9 mouse cellular contexts compared by ENCODE assay signal in genomic region chr7:24459843-24460242, GRCm38 (mm10). TPM values are rescaled to one million over a fixed set of nuclear protein-coding genes. Genes with fewer than 3 reads are reported as not detected.
A peak's percentile ranks its signal among the peaks of the same experiment; 100 is the strongest.
DNase-seq lines count a peak whose midpoint lies in the region; ATAC-seq and TF ChIP-seq lines count a peak whose summit lies in the region.
"Had no signal": no experiment of that assay in that cellular context is flagged by ENCODE, and none has a peak within 500 bp of the region (broad histone marks: within the 10 kb centered on the region; RNA-seq: fewer than 3 reads in every experiment).

No protein-coding gene starts in this region.

- DNase-seq in liver, result no peak
- peak; percentile 43 for DNase-seq in gastrocnemius, postnatal 25 days
- DNase-seq in liver, postnatal 0 days, result peak; percentile 63
- DNase-seq in cerebellum, postnatal 10 days, result no peak
- no peak for DNase-seq in thymus, postnatal 0 days (ENCODE audit: low spot score)

- ATAC-seq in liver, embryonic 12.5 days, result peak; percentile 30; the same call in 1 of the 2 replicates
- ATAC-seq in liver, postnatal 0 days, result peak; percentile 81
- peak; percentile 71 for ATAC-seq in stomach, embryonic 15.5 days (ENCODE audit: insufficient read depth, low FRiP score, low read depth)

- peaks cover 27% of the 10 kb centered on the region for H3K4me1 ChIP-seq in liver, embryonic 12.5 days
- H3K4me1 ChIP-seq in liver, postnatal 0 days (ENCODE audit: insufficient read depth), result peaks cover 9% of the 10 kb centered on the region
- H3K4me1 ChIP-seq in stomach, embryonic 15.5 days, result peaks cover 27% of the 10 kb centered on the region

- no peak for TF ChIP-seq CTCF in liver, postnatal 0 days (IDR thresholded peaks at IDR 0.05; ENCODE audit: low read depth)

- no peaks in the 10 kb centered on the region for H3K9me3 ChIP-seq in liver, embryonic 12.5 days (replicated peaks)
- no peaks in the 10 kb centered on the region for H3K9me3 ChIP-seq in liver, postnatal 0 days (ENCODE audit: low read length)
- H3K9me3 ChIP-seq in stomach, embryonic 15.5 days, result no peaks in the 10 kb centered on the region

- no peak for TF ChIP-seq EP300 in liver, postnatal 0 days (IDR thresholded peaks at IDR 0.05; ENCODE audit: low read depth)

- H3K4me3 ChIP-seq in liver, embryonic 12.5 days, result no peak overlapping the region
- H3K4me3 ChIP-seq in liver, postnatal 0 days (ENCODE audit: low read depth, low read length), result no peak overlapping the region
- no peak overlapping the region for H3K4me3 ChIP-seq in stomach, embryonic 15.5 days (replicated peaks)

- no peaks in the 10 kb centered on the region for H3K36me3 ChIP-seq in liver, embryonic 12.5 days
- H3K36me3 ChIP-seq in liver, postnatal 0 days (replicated peaks; ENCODE audit: insufficient read depth, low read length), result no peaks in the 10 kb centered on the region
- H3K36me3 ChIP-seq in stomach, embryonic 15.5 days, result no peaks in the 10 kb centered on the region

- 58% methylated on average over 3 of the region's 3 CpGs for WGBS in liver, embryonic 12.5 days (ENCODE audit: insufficient replicate concordance)
- 43% methylated on average over 3 of the region's 3 CpGs for WGBS in liver, postnatal 0 days (ENCODE audit: insufficient replicate concordance)
- WGBS in stomach, embryonic 15.5 days, result 52% methylated on average over 3 of the region's 3 CpGs

- no peak overlapping the region for H3K4me2 ChIP-seq in liver, embryonic 12.5 days
- H3K4me2 ChIP-seq in liver, postnatal 0 days (ENCODE audit: low read depth, low read length), result 0 out of 2 replicates have a peak overlapping the region, but pooled peaks have one; percentile 20
- no peak overlapping the region for H3K4me2 ChIP-seq in stomach, embryonic 15.5 days

- H3K27ac ChIP-seq in liver, embryonic 12.5 days, result no peak overlapping the region
- peak overlapping the region; percentile 74 for H3K27ac ChIP-seq in liver, postnatal 0 days (ENCODE audit: low read depth)
- peak overlapping the region; percentile 74 for H3K27ac ChIP-seq in stomach, embryonic 15.5 days

- H3K9ac ChIP-seq in liver, embryonic 12.5 days, result no peak overlapping the region
- H3K9ac ChIP-seq in liver, postnatal 0 days (replicated peaks), result no peak overlapping the region
- no peak overlapping the region for H3K9ac ChIP-seq in stomach, embryonic 15.5 days

- H3K27me3 ChIP-seq in liver, embryonic 12.5 days (replicated peaks), result peaks cover 48% of the 10 kb centered on the region
- no peaks in the 10 kb centered on the region for H3K27me3 ChIP-seq in liver, postnatal 0 days (ENCODE audit: insufficient read depth, low read length)
- no peaks in the 10 kb centered on the region for H3K27me3 ChIP-seq in stomach, embryonic 15.5 days (replicated peaks)

RNA-seq across cellular contexts. Expression of gene Plaur, which starts 2.4 kb away (rescaled TPM):
- 2.6 and 2.8 TPM in 2 replicates for polyA plus RNA-seq in liver, embryonic 12.5 days (2016; fragmentation: Nextera tagmentation; extraction: Ambion mirVana)
- under 1 TPM in 1 of 2 experiments, not detected in 1; 0.75 TPM for total RNA-seq in gastrocnemius, postnatal 25 days (2021)
- polyA plus RNA-seq in liver, postnatal 0 days (2015; fragmentation: Nextera tagmentation; extraction: Ambion mirVana), result 9.3 and 10.8 TPM in 2 replicates
- 12.1 and 12.3 TPM in 2 replicates for polyA plus RNA-seq in stomach, embryonic 15.5 days (2015; fragmentation: Nextera tagmentation; extraction: Ambion mirVana)
- polyA plus RNA-seq in thymus, postnatal 0 days (2015; fragmentation: Nextera tagmentation; extraction: Ambion mirVana), result 3.0 and 3.4 TPM in 2 replicates

RNA-seq across cellular contexts. Expression of gene Irgc1, which starts 7.7 kb away (rescaled TPM):
- not detected in 2 replicates for polyA plus RNA-seq in liver, embryonic 12.5 days (2016; fragmentation: Nextera tagmentation; extraction: Ambion mirVana)
- total RNA-seq in gastrocnemius, postnatal 25 days (2021), result not detected
- 0.18 and 0.28 TPM in 2 replicates for polyA plus RNA-seq in liver, postnatal 0 days (2015; fragmentation: Nextera tagmentation; extraction: Ambion mirVana)
- not detected in 2 replicates for polyA plus RNA-seq in stomach, embryonic 15.5 days (2015; fragmentation: Nextera tagmentation; extraction: Ambion mirVana)
- 0.18 and 0.22 TPM in 2 replicates for polyA plus RNA-seq in thymus, postnatal 0 days (2015; fragmentation: Nextera tagmentation; extraction: Ambion mirVana)
- polyA plus RNA-seq: heart, embryonic 14.5 days; limb, embryonic 11.5 days had no signal

RNA-seq across cellular contexts. Expression of gene Cadm4, which starts 22.0 kb away (rescaled TPM):
- 0.28 and 0.35 TPM in 2 replicates for polyA plus RNA-seq in liver, embryonic 12.5 days (2016; fragmentation: Nextera tagmentation; extraction: Ambion mirVana)
- 1 to 10 TPM; 4.4 to 4.5 TPM for total RNA-seq in gastrocnemius, postnatal 25 days (2021)
- polyA plus RNA-seq in liver, postnatal 0 days (2015; fragmentation: Nextera tagmentation; extraction: Ambion mirVana), result 0.17 and 0.46 TPM in 2 replicates
- 4.7 and 6.3 TPM in 2 replicates for polyA plus RNA-seq in stomach, embryonic 15.5 days (2015; fragmentation: Nextera tagmentation; extraction: Ambion mirVana)
- 0.71 and 0.83 TPM in 2 replicates for polyA plus RNA-seq in thymus, postnatal 0 days (2015; fragmentation: Nextera tagmentation; extraction: Ambion mirVana)

RNA-seq across cellular contexts. Expression of gene Zfp428, which starts 47.0 kb away (rescaled TPM):
- polyA plus RNA-seq in liver, embryonic 12.5 days (2016; fragmentation: Nextera tagmentation; extraction: Ambion mirVana), result 12.4 and 14.2 TPM in 2 replicates
- 1 to 10 TPM; 4.0 TPM for total RNA-seq in gastrocnemius, postnatal 25 days (2021)
- polyA plus RNA-seq in liver, postnatal 0 days (2015; fragmentation: Nextera tagmentation; extraction: Ambion mirVana), result 3.3 and 4.1 TPM in 2 replicates
- 38.1 TPM in 2 replicates for polyA plus RNA-seq in stomach, embryonic 15.5 days (2015; fragmentation: Nextera tagmentation; extraction: Ambion mirVana)
- polyA plus RNA-seq in thymus, postnatal 0 days (2015; fragmentation: Nextera tagmentation; extraction: Ambion mirVana), result 16.5 and 16.7 TPM in 2 replicates

RNA-seq across cellular contexts. Expression of gene AC161166.1, which starts 52.4 kb away (rescaled TPM):
- 0.20 and 0.24 TPM in 2 replicates for polyA plus RNA-seq in liver, embryonic 12.5 days (2016; fragmentation: Nextera tagmentation; extraction: Ambion mirVana)
- not detected for total RNA-seq in gastrocnemius, postnatal 25 days (2021)
- not detected in 2 replicates for polyA plus RNA-seq in liver, postnatal 0 days (2015; fragmentation: Nextera tagmentation; extraction: Ambion mirVana)
- 0.19 and 0.40 TPM in 2 replicates for polyA plus RNA-seq in stomach, embryonic 15.5 days (2015; fragmentation: Nextera tagmentation; extraction: Ambion mirVana)
- polyA plus RNA-seq in thymus, postnatal 0 days (2015; fragmentation: Nextera tagmentation; extraction: Ambion mirVana), result 0.07 TPM in 1 of 2 replicates, not detected in the other

Comparison
In these comparisons a context has a peak if more than half of its experiments do, and no peak if none do; other contexts are left out.
1. DNase-seq: peak in gastrocnemius, postnatal 25 days (single experiment) and liver, postnatal 0 days (single experiment); none in liver (single experiment), cerebellum, postnatal 10 days (0 of 2) and thymus, postnatal 0 days (single experiment).
2. ATAC-seq: peak in every context shown above with its lines; median percentile 81 in liver, postnatal 0 days; 71 in stomach, embryonic 15.5 days; 30 in liver, embryonic 12.5 days.